Mouse (Mus musculus): ENCODE results near the gene Dnah17.

DNA sequence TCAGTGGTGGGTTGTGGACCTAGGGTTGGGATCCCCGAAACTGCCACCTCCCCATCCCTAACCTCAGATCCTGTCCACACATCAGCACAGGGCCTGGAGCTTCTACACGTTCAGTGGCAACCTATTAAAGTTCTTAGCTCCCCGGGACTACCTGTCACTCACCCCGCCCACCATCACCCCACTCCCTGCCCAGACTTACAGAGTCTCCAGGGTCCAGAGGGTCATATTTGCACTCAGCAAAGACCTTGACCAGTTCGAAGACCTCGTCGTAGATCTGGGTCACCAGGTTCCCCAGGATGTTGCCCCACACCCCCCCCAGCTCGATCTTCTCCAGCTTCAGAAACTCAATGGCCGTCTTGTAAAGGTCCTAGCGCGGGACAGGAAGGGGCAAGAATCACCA lies 8.8 kb downstream of the Dnah17 start:
- TF ChIP-seq EP300 (IDR thresholded peaks at IDR 0.05; ENCODE audit: low read depth) = no peak
- no peak for TF ChIP-seq CTCF (IDR thresholded peaks at IDR 0.05; ENCODE audit: low read depth)

Data from liver, postnatal 0 days (tissue).